Mouse (Mus musculus) megakaryocyte-erythroid progenitor cell, adult 5-6 weeks (primary cell): ENCODE data around the gene Rpp25l. TPM values are rescaled to one million over a fixed set of nuclear protein-coding genes. Genes with fewer than 3 reads are reported as not detected.
"Not testable (repeated sequence)": the region's sequence is repeated elsewhere in the genome, so short reads cannot be mapped to it uniquely, and the experiment has no call there.

Source experiments
- ATAC-seq: replicated peaks from 2 replicates; pipeline ENCODE4 v1.8.0; 2016; ENCODE audit warnings: mild to moderate bottlenecking, inconsistent platforms; ENCODE audit not compliant: severe bottlenecking, poor library complexity, low FRiP score, low TSS enrichment
- total RNA-seq, 2 experiments: library from RNA; stranded (forward) in 1 of 2; stranded (reverse) in 1 of 2; fragments of 200-1000, 215-1000 nt in 1 of 2; fragments of >200 nt in 1 of 2; fragmentation: Nextera tagmentation in 1 of 2; gene quantifications; 2 replicates each; pipeline ENCODE4 v1.2.3; 2014 to 2017

Gene Rpp25l
- total RNA-seq (2014; fragmentation: Nextera tagmentation) (37.5 and 44.7 TPM in 2 replicates), total RNA-seq (2017) (33.5 and 38.9 TPM in 2 replicates)

GRCm38 (mm10) chr4:41713197-41714067 lies at the start of gene Rpp25l:
TSS of gene Rpp25l (minus strand) at chr4:41713534.
- peak; percentile 55 for ATAC-seq

GRCm38 (mm10) chr4:41762688-41763114 lies 49.4 kb upstream of the Rpp25l start:
- ATAC-seq, result not testable (repeated sequence)

GRCm38 (mm10) chr4:41762099-41762687 lies 48.9 kb upstream of the Rpp25l start:
- no peak for ATAC-seq

- no peak for ATAC-seq
Observed at GRCm38 (mm10) chr4:41761680-41762079, 48.3 kb upstream of the Rpp25l start.

- ATAC-seq, result no peak
Observed at GRCm38 (mm10) chr4:41760911-41761310, 47.6 kb upstream of the Rpp25l start.

GRCm38 (mm10) chr4:41760288-41760721 lies 47.0 kb upstream of the Rpp25l start:
- ATAC-seq, result peak; percentile 85

GRCm38 (mm10) chr4:41759656-41760287 lies 46.4 kb upstream of the Rpp25l start:
- ATAC-seq, result no peak; the same call in 1 of the 2 replicates

GRCm38 (mm10) chr4:41759206-41759605 lies 45.9 kb upstream of the Rpp25l start:
- no peak for ATAC-seq

GRCm38 (mm10) chr4:41758701-41759100 lies 45.4 kb upstream of the Rpp25l start:
- ATAC-seq, result no peak

GRCm38 (mm10) chr4:41758021-41758420 lies 44.7 kb upstream of the Rpp25l start:
- ATAC-seq, result no peak

- ATAC-seq, result no peak
Observed at GRCm38 (mm10) chr4:41757321-41757720, 44.0 kb upstream of the Rpp25l start.

- no peak for ATAC-seq
Observed at GRCm38 (mm10) chr4:41756440-41756839, 43.1 kb upstream of the Rpp25l start.

GRCm38 (mm10) chr4:41755338-41756305 lies 42.3 kb upstream of the Rpp25l start, which contains the start of gene Sigmar1:
TSS of gene Sigmar1 (minus strand) at chr4:41756157.
- ATAC-seq, result peak; percentile 62

- ATAC-seq, result peak; percentile 56
Observed at GRCm38 (mm10) chr4:41754797-41755337, 41.5 kb upstream of the Rpp25l start, which contains the start of gene Galt. TSS of gene Galt (plus strand) at chr4:41755228.

GRCm38 (mm10) chr4:41745021-41745420 lies 31.7 kb upstream of the Rpp25l start:
- no peak for ATAC-seq

GRCm38 (mm10) chr4:41744131-41744530 lies 30.8 kb upstream of the Rpp25l start:
- no peak for ATAC-seq

- ATAC-seq, result peak; percentile 95
Observed at GRCm38 (mm10) chr4:41741158-41741560, 27.8 kb upstream of the Rpp25l start.

GRCm38 (mm10) chr4:41740380-41741157 lies 27.2 kb upstream of the Rpp25l start:
- ATAC-seq, result peak; percentile 75
